Mouse (Mus musculus) small intestine, adult 2 months (tissue): ENCODE measurements around the gene Parp3.

Source experiments
- CTCF ChIP-seq: fragments of 200-500 bp; IDR thresholded peaks from 2 replicates; pipeline ENCODE4 v1.5.1; 2012; ENCODE audit warnings: low read depth, mild to moderate bottlenecking, control low read depth, inconsistent platforms, low read length, moderate library complexity, mixed read lengths; ENCODE audit not compliant: insufficient replicate concordance, insufficient read length; ENCODE audit errors: extremely low read depth
- POLR2A ChIP-seq: fragments of 200-500 bp; IDR thresholded peaks from 2 replicates; pipeline ENCODE4 v1.6.1; 2012; ENCODE audit warnings: low read depth, mild to moderate bottlenecking, control low read depth, inconsistent platforms, low read length, moderate library complexity

GRCm38 (mm10) chr9:106471892-106472291 is 4.9 kb downstream of the Parp3 start:
- TF ChIP-seq POLR2A (no peak), CTCF (no peak)
